Mouse (Mus musculus) kidney, embryonic 16.5 days (tissue): ENCODE data around the gene Kifap3. TPM values are rescaled to one million over a fixed set of nuclear protein-coding genes. Genes with fewer than 3 reads are reported as not detected.

Source experiments
- ATAC-seq: fragments of 200-750 bp; cut with Nextera tagmentation; 2 replicates; pipeline ENCODE4 v1.8.0; 2017; ENCODE audit warnings: moderate TSS enrichment; ENCODE audit not compliant: low FRiP score, low TSS enrichment
- H3K27ac ChIP-seq: fragments of 300-500 bp; sonication (generic); 2 replicates; pipeline ENCODE4 v1.5.1; 2014; ENCODE audit warnings: low read length
- H3K27me3 ChIP-seq: fragments of 300-500 bp; sonication (generic); 2 replicates; pipeline ENCODE4 v1.6.1; 2014; ENCODE audit warnings: low read length, control low read depth, mixed read lengths; ENCODE audit not compliant: insufficient read depth
- H3K36me3 ChIP-seq: fragments of 300-500 bp; sonication (generic); 2 replicates; pipeline ENCODE4 v1.6.1; 2014; ENCODE audit warnings: low read length, control low read depth, mixed read lengths; ENCODE audit not compliant: insufficient read depth
- H3K4me1 ChIP-seq: fragments of 300-500 bp; sonication (generic); 2 replicates; pipeline ENCODE4 v1.6.1; 2014; ENCODE audit warnings: low read length, control low read depth, mixed read lengths; ENCODE audit not compliant: insufficient read depth
- H3K4me2 ChIP-seq: fragments of 300-500 bp; sonication (generic); replicated peaks from 2 replicates; pipeline ENCODE4 v1.6.1; 2014; ENCODE audit warnings: low read depth, low read length
- H3K4me3 ChIP-seq: fragments of 300-500 bp; sonication (generic); 2 replicates; pipeline ENCODE4 v1.5.1; 2014; ENCODE audit warnings: mild to moderate bottlenecking, low read length
- H3K9ac ChIP-seq: fragments of 300-500 bp; sonication (generic); replicated peaks from 2 replicates; pipeline ENCODE4 v1.6.1; 2014; ENCODE audit warnings: low read length
- H3K9me3 ChIP-seq: fragments of 300-500 bp; sonication (generic); 2 replicates; pipeline ENCODE4 v1.6.1; 2016; ENCODE audit warnings: low read length, control low read depth
- WGBS: fragments of 180-500 bp; shearing (Covaris S2); extraction: QIAGEN DNeasy Blood & Tissue Kit; methylation state at CpG from one replicate; pipeline ENCODE4 v1.1.7; 2014; 5-methylcytosine and 5-hydroxymethylcytosine counted together
- polyA plus RNA-seq: library from polyadenylated mRNA; unstranded; fragments of >200 nt; fragmentation: Nextera tagmentation; extraction: Ambion mirVana; gene quantifications from 2 replicates; pipeline ENCODE4 v1.2.1, GENCODE M21; 2015

Kifap3 gene
- polyA plus RNA-seq, 1 experiment from 2014 or later: 30.6 TPM

- H3K9me3 ChIP-seq: no peaks in the 10 kb centered on the region
- no peaks in the 10 kb centered on the region for H3K27me3 ChIP-seq
- ATAC-seq: peak; percentile 69; the same call in 1 of the 2 replicates
- H3K36me3 ChIP-seq: 0 out of 2 replicates have a peak, but pooled peaks cover 4% of the 10 kb centered on the region
- no peaks in the 10 kb centered on the region for H3K4me1 ChIP-seq
- H3K4me2 ChIP-seq: no peak overlapping the region
- no peak overlapping the region for H3K4me3 ChIP-seq
- no peak overlapping the region for H3K27ac ChIP-seq
- no peak overlapping the region for H3K9ac ChIP-seq
Observed at GRCm38 (mm10) chr1:163889629-163890028, 110.2 kb downstream of the Kifap3 start.

- H3K4me3 ChIP-seq: no peak overlapping the region
- H3K27me3 ChIP-seq: no peaks in the 10 kb centered on the region
- no peak overlapping the region for H3K9ac ChIP-seq
- peaks cover 8% of the 10 kb centered on the region for H3K4me1 ChIP-seq
- H3K4me2 ChIP-seq: no peak overlapping the region
- WGBS: 87% methylated on average over 5 of the region's 5 CpGs
- no peaks in the 10 kb centered on the region for H3K36me3 ChIP-seq
- H3K9me3 ChIP-seq: no peaks in the 10 kb centered on the region
- no peak for ATAC-seq
- H3K27ac ChIP-seq: no peak overlapping the region
Observed at GRCm38 (mm10) chr1:163893294-163893693, 113.9 kb downstream of the Kifap3 start.

GRCm38 (mm10) chr1:163893774-163894527, 114.6 kb downstream of the Kifap3 start:
- H3K9ac ChIP-seq: no peak overlapping the region
- 84% methylated on average over 11 of the region's 11 CpGs for WGBS
- no peak overlapping the region for H3K27ac ChIP-seq
- H3K4me2 ChIP-seq: no peak overlapping the region
- no peaks in the 10 kb centered on the region for H3K9me3 ChIP-seq
- no peak for ATAC-seq
- no peaks in the 10 kb centered on the region for H3K27me3 ChIP-seq
- no peak overlapping the region for H3K4me3 ChIP-seq
- peaks cover 11% of the 10 kb centered on the region for H3K4me1 ChIP-seq
- no peaks in the 10 kb centered on the region for H3K36me3 ChIP-seq

GRCm38 (mm10) chr1:163898291-163898764, 118.9 kb downstream of the Kifap3 start:
- peak overlapping the region; percentile 19 for H3K27ac ChIP-seq
- peaks cover 11% of the 10 kb centered on the region for H3K4me1 ChIP-seq
- no peak overlapping the region for H3K4me3 ChIP-seq
- no peaks in the 10 kb centered on the region for H3K9me3 ChIP-seq
- peak; percentile 88 for ATAC-seq
- no peak overlapping the region for H3K9ac ChIP-seq
- no peaks in the 10 kb centered on the region for H3K27me3 ChIP-seq
- H3K36me3 ChIP-seq: no peaks in the 10 kb centered on the region
- 15% methylated on average over 5 of the region's 5 CpGs for WGBS
- H3K4me2 ChIP-seq: peak overlapping the region; percentile 12; the same call in 1 of the 2 replicates

GRCm38 (mm10) chr1:163899575-163899974, 120.2 kb downstream of the Kifap3 start:
- Histone ChIP-seq H3K4me2 (no peak overlapping the region), H3K4me3 (no peak overlapping the region), H3K9me3 (no peaks in the 10 kb centered on the region), H3K9ac (no peak overlapping the region), H3K36me3 (no peaks in the 10 kb centered on the region), H3K27me3 (no peaks in the 10 kb centered on the region), H3K27ac (no peak overlapping the region), H3K4me1 (peaks cover 11% of the 10 kb centered on the region)
- WGBS: 98% methylated on average over 2 of the region's 2 CpGs
- no peak for ATAC-seq

- Histone ChIP-seq H3K4me1 (peaks cover 11% of the 10 kb centered on the region), H3K4me2 (no peak overlapping the region), H3K9me3 (no peaks in the 10 kb centered on the region), H3K9ac (no peak overlapping the region), H3K27me3 (no peaks in the 10 kb centered on the region), H3K36me3 (no peaks in the 10 kb centered on the region), H3K27ac (no peak overlapping the region), H3K4me3 (no peak overlapping the region)
- no peak for ATAC-seq
- 74% methylated on average over 2 of the region's 2 CpGs for WGBS
Observed at GRCm38 (mm10) chr1:163900168-163900567, 120.8 kb downstream of the Kifap3 start.

GRCm38 (mm10) chr1:163903411-163903810, 124.0 kb downstream of the Kifap3 start:
- peaks cover 5% of the 10 kb centered on the region for H3K4me1 ChIP-seq
- H3K4me2 ChIP-seq: no peak overlapping the region
- H3K36me3 ChIP-seq: no peaks in the 10 kb centered on the region
- 93% methylated on average over 3 of the region's 3 CpGs for WGBS
- no peak overlapping the region for H3K27ac ChIP-seq
- no peak for ATAC-seq
- no peaks in the 10 kb centered on the region for H3K27me3 ChIP-seq
- no peak overlapping the region for H3K9ac ChIP-seq
- H3K4me3 ChIP-seq: no peak overlapping the region
- no peaks in the 10 kb centered on the region for H3K9me3 ChIP-seq

- Histone ChIP-seq H3K9ac (no peak overlapping the region), H3K4me3 (no peak overlapping the region), H3K27me3 (no peaks in the 10 kb centered on the region), H3K4me2 (no peak overlapping the region), H3K36me3 (no peaks in the 10 kb centered on the region), H3K9me3 (no peaks in the 10 kb centered on the region), H3K27ac (no peak overlapping the region), H3K4me1 (0 out of 2 replicates have a peak, but pooled peaks cover 3% of the 10 kb centered on the region)
- WGBS: 24% methylated on average over 4 of the region's 4 CpGs
- peak; percentile 42; the same call in 1 of the 2 replicates for ATAC-seq
Observed at GRCm38 (mm10) chr1:163907007-163907811, 127.8 kb downstream of the Kifap3 start.

GRCm38 (mm10) chr1:163908389-163908788, 129.0 kb downstream of the Kifap3 start:
- Histone ChIP-seq H3K27me3 (no peaks in the 10 kb centered on the region), H3K27ac (no peak overlapping the region), H3K36me3 (no peaks in the 10 kb centered on the region), H3K9me3 (no peaks in the 10 kb centered on the region), H3K4me1 (0 out of 2 replicates have a peak, but pooled peaks cover 3% of the 10 kb centered on the region), H3K4me3 (no peak overlapping the region), H3K9ac (no peak overlapping the region), H3K4me2 (no peak overlapping the region)
- WGBS: 75% methylated on average over 11 of the region's 11 CpGs
- no peak for ATAC-seq
